Mouse (Mus musculus): Measurements from ENCODE around the gene Yipf1. TPM values are rescaled to one million over a fixed set of nuclear protein-coding genes. Genes with fewer than 3 reads are reported as not detected.
"Not testable (repeated sequence)": the region's sequence is repeated elsewhere in the genome, so short reads cannot be mapped to it uniquely, and the experiment has no call there.

The Yipf1 gene
- total RNA-seq, 1 experiment from 2014 or later: 28.9 TPM

GRCm38 (mm10) chr4:107364190-107364639, 50.1 kb downstream of the Yipf1 start:
- ATAC-seq (replicated peaks; ENCODE audit: low read depth, poor library complexity, severe bottlenecking): peak; percentile 77

DNA sequence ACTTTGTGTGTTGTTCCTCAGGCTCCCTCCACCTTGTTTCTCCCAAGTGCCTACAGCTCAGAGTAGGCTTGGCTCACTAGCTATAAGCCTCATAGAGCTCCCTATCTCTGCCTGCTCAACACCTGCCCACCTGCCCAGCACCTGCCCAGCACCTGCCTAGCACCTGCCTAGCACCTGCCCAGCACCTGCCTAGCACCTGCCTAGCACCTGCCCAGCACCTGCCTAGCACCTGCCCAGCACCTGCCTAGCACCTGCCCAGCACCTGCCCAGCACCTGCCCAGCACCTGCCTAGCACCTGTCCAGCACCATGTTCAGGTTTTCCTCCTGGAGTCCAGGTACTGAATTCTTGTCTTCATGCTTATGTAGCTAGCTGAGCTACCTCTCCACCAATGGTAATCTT, 52.2 kb downstream of the Yipf1 start:
- ATAC-seq (replicated peaks; ENCODE audit: low read depth, poor library complexity, severe bottlenecking): not testable (repeated sequence)

GRCm38 (mm10) chr4:107367567-107368314, 53.6 kb downstream of the Yipf1 start, which contains the start of gene Ndc1:
Gene Ndc1 (plus strand): TSS chr4:107367784.
- peak; percentile 83 for ATAC-seq (replicated peaks; ENCODE audit: low read depth, poor library complexity, severe bottlenecking)

DNA sequence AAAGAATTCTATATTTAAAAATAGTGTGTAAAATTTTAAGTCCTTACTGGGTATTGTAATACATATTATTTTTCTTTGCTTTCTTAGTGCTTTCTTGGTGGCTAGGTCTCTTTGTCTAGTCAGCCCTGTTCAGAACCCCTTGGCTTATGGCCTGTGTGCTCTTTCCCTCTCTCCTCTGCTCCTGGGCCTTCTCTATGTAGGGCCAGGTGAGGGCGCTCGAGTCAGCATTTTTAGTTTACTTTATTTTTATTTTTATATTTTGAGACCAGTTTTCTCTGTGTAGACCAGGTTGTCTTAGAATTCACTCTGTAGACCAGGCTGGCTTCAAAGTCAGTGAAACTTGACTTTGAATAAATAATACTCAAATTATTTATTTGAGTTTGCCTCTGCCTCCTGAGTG, 58.1 kb downstream of the Yipf1 start:
- no peak for ATAC-seq (replicated peaks; ENCODE audit: low read depth, poor library complexity, severe bottlenecking)

- no peak for ATAC-seq (replicated peaks; ENCODE audit: low read depth, poor library complexity, severe bottlenecking)
Measured at GRCm38 (mm10) chr4:107374677-107375076, 60.5 kb downstream of the Yipf1 start.

GRCm38 (mm10) chr4:107378954-107379353, 64.8 kb downstream of the Yipf1 start:
- no peak for ATAC-seq (replicated peaks; ENCODE audit: low read depth, poor library complexity, severe bottlenecking)

DNA sequence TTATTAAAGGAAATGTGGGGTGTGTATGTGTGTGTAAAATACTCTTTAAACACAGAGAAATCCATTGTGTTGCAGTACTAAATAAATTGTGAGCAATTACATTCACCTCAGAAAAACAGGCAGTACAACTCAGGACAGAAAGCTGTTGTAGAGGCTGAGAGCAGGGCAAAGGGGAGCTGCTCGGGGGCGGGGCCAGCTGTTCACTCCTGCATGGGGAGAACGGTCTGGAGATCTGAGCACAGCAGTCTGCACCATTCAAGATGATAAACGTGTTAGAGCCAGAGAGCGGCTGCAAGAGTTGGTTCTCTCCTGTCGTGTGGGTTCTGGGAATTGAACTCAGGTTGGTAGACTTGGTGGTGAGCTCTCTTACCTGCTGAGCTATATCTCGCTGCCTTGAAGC, 66.7 kb downstream of the Yipf1 start:
- no peak for ATAC-seq (replicated peaks; ENCODE audit: low read depth, poor library complexity, severe bottlenecking)

- no peak for ATAC-seq (replicated peaks; ENCODE audit: low read depth, poor library complexity, severe bottlenecking)
Measured at GRCm38 (mm10) chr4:107387038-107387437, 72.9 kb downstream of the Yipf1 start.

DNA sequence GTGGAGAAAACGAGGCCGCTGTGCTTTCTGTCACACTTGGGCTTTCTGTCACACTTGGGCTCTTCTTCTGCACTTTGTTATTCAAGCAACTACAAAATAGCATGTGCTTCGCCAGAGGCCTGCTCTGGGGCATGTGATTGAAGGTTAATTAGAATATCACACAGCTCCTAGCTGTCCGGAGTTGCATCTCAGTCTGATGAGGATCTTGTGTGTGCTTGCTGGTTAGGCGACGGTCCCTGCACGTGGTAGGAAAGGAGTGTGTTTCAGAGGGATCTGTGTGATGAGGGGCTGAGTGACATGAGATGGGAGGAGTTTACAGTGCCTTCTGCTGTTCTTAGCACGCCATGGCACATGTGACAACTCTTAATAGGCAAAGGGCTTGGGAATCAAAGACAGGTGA, 73.3 kb downstream of the Yipf1 start:
- ATAC-seq (replicated peaks; ENCODE audit: low read depth, poor library complexity, severe bottlenecking): no peak

- ATAC-seq (replicated peaks; ENCODE audit: low read depth, poor library complexity, severe bottlenecking): no peak
Measured at GRCm38 (mm10) chr4:107388291-107388690, 74.1 kb downstream of the Yipf1 start.

DNA sequence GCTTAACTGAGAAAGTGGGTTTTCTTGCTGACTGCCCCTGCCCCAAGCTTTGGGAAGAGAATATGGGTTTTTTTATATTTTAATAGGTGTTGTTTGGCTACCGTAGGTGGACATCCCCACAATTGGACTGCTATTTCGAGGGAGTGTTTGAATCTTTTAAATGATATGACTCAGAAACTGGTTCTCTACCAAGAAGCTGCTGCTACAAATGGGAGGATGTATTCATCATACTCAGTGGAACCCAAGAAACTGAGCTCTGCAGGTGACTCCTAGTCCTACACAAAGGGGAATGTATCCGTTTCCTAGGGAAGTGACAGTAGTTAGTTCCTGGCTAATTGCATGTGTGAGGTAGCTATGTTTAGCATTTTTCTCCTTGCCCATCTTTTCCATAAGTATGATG, 75.2 kb downstream of the Yipf1 start:
- ATAC-seq (replicated peaks; ENCODE audit: low read depth, poor library complexity, severe bottlenecking): no peak

DNA sequence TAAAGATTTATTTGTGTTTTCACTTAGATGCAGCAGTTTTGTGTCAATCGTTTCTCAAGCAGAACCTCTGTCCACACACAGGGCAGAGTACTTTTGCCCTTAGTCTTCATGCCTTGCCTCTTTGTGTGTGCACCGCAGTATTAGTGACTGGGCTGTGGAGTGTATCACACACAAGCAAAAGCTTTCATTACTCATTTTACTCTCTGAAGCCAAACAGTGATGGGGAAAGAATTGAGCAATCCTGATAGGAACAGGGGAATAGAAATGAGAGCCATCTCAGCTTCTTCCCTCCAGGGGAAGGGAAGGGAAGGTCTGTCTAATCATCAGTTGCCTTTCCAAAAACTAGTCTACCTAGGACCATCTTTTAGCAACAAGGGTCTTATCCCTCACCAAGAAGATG, 79.6 kb downstream of the Yipf1 start:
- ATAC-seq (replicated peaks; ENCODE audit: low read depth, poor library complexity, severe bottlenecking): no peak

Other genes with a start within 250 kb of the Yipf1 start
- gene Mrpl37, start 247.5 kb upstream of the Yipf1 start, total RNA-seq (2017): 59.5 and 60.2 TPM in 2 replicates
- gene Cyb5rl, start 247.4 kb upstream of the Yipf1 start, total RNA-seq (2017): 2.2 and 5.2 TPM in 2 replicates
- gene Cdcp2, start 217.5 kb upstream of the Yipf1 start, total RNA-seq (2017): not detected in 2 replicates
- gene Tmem59, start 136.0 kb upstream of the Yipf1 start, total RNA-seq (2017): 115 and 141 TPM in 2 replicates
- 25.0 and 37.2 TPM in 2 replicates for gene Tceanc2, start 135.2 kb upstream of the Yipf1 start, total RNA-seq (2017)
- not detected in 2 replicates for gene Ldlrad1, start 105.2 kb upstream of the Yipf1 start, total RNA-seq (2017)
- gene Lrrc42, start 60.8 kb upstream of the Yipf1 start, total RNA-seq (2017): 10.8 and 11.7 TPM in 2 replicates
- gene Hspb11, start 60.8 kb upstream of the Yipf1 start, total RNA-seq (2017): 20.6 and 28.9 TPM in 2 replicates
- not detected in 2 replicates for gene Dio1, start 7.2 kb upstream of the Yipf1 start, total RNA-seq (2017)
- gene Ndc1, start 53.4 kb downstream of the Yipf1 start, total RNA-seq (2017): 48.2 and 49.7 TPM in 2 replicates
- gene Glis1, start 120.2 kb downstream of the Yipf1 start, total RNA-seq (2017): 0.34 TPM in 1 of 2 replicates, not detected in the other